Mouse (Mus musculus) midbrain, embryonic 10.5 days (tissue): ENCODE data around the gene Sdk2. TPM values are rescaled to one million over a fixed set of nuclear protein-coding genes. Genes with fewer than 3 reads are reported as not detected.

Experiments used
- DNase-seq: peaks from one replicate; pipeline ENCODE4 v3.0.0-alpha.2; 2017; ENCODE audit warnings: low spot score
- H3K27ac ChIP-seq: fragments of 300-500 bp; sonication (generic); replicated peaks from 2 replicates; pipeline ENCODE4 v1.5.1; 2016; ENCODE audit warnings: mild to moderate bottlenecking
- H3K27me3 ChIP-seq: fragments of 300-500 bp; sonication (generic); 2 replicates; pipeline ENCODE4 v1.6.1; 2016; ENCODE audit warnings: low read depth, mild to moderate bottlenecking; ENCODE audit not compliant: poor library complexity, severe bottlenecking
- H3K36me3 ChIP-seq: fragments of 300-500 bp; sonication (generic); 2 replicates; pipeline ENCODE4 v1.6.1; 2016; ENCODE audit warnings: mild to moderate bottlenecking, moderate library complexity
- H3K4me1 ChIP-seq: fragments of 300-500 bp; sonication (generic); 2 replicates; pipeline ENCODE4 v1.6.1; 2016
- H3K4me3 ChIP-seq: fragments of 300-500 bp; sonication (generic); 2 replicates; pipeline ENCODE4 v1.5.1; 2016; ENCODE audit warnings: mild to moderate bottlenecking, moderate library complexity
- H3K9me3 ChIP-seq: fragments of 300-500 bp; sonication (generic); replicated peaks from 2 replicates; pipeline ENCODE4 v1.6.1; 2016; ENCODE audit warnings: mild to moderate bottlenecking
- WGBS: fragments of 180-500 bp; shearing (Covaris S2); methylation state at CpG from one replicate; pipeline ENCODE4 v1.1.7; 2016; 5-methylcytosine and 5-hydroxymethylcytosine counted together
- polyA plus RNA-seq: library from polyadenylated mRNA; unstranded; fragments of >200 nt; fragmentation: Nextera tagmentation; extraction: Ambion mirVana; gene quantifications from 2 replicates; pipeline ENCODE4 v1.2.1, GENCODE M21; 2016

The Sdk2 gene
- 4.1 and 4.5 TPM in 2 replicates for polyA plus RNA-seq

- peak; percentile 82 for DNase-seq
- peaks cover 82% of the 10 kb centered on the region for H3K4me1 ChIP-seq
- 2% methylated on average over 52 of the region's 52 CpGs for WGBS
- H3K36me3 ChIP-seq: no peaks in the 10 kb centered on the region
- peaks cover 89% of the 10 kb centered on the region for H3K27me3 ChIP-seq
- H3K27ac ChIP-seq: peak within 1 kb of the TSS; percentile 94
- no peaks in the 10 kb centered on the region for H3K9me3 ChIP-seq
- H3K4me3 ChIP-seq: peak within 1 kb of the TSS; percentile 85
Measured at GRCm38 (mm10) chr11:114066951-114067762, at the start of gene Sdk2. Gene Sdk2 (minus strand): TSS chr11:114067046.

GRCm38 (mm10) chr11:114115077-114115476 lies 48.2 kb upstream of the Sdk2 start:
- H3K36me3 ChIP-seq: no peaks in the 10 kb centered on the region
- peaks cover 32% of the 10 kb centered on the region for H3K4me1 ChIP-seq
- no peak overlapping the region for H3K27ac ChIP-seq
- 83% methylated on average over 13 of the region's 13 CpGs for WGBS
- no peaks in the 10 kb centered on the region for H3K9me3 ChIP-seq
- H3K27me3 ChIP-seq: 0 out of 2 replicates have a peak, but pooled peaks cover 8% of the 10 kb centered on the region
- H3K4me3 ChIP-seq: no peak overlapping the region
- DNase-seq: no peak

- Histone ChIP-seq H3K9me3 (no peaks in the 10 kb centered on the region), H3K27me3 (0 out of 2 replicates have a peak, but pooled peaks cover 8% of the 10 kb centered on the region), H3K27ac (no peak overlapping the region), H3K36me3 (no peaks in the 10 kb centered on the region), H3K4me3 (no peak overlapping the region), H3K4me1 (peaks cover 32% of the 10 kb centered on the region)
- WGBS: 85% methylated on average over 12 of the region's 12 CpGs
- DNase-seq: no peak
Measured at GRCm38 (mm10) chr11:114114674-114115073, 47.8 kb upstream of the Sdk2 start.

- peaks cover 8% of the 10 kb centered on the region; the same call in 1 of the 2 replicates for H3K27me3 ChIP-seq
- H3K4me3 ChIP-seq: no peak overlapping the region
- 43% methylated on average over 3 of the region's 3 CpGs for WGBS
- H3K4me1 ChIP-seq: peaks cover 20% of the 10 kb centered on the region
- no peaks in the 10 kb centered on the region for H3K36me3 ChIP-seq
- DNase-seq: no peak
- no peaks in the 10 kb centered on the region for H3K9me3 ChIP-seq
- H3K27ac ChIP-seq: no peak overlapping the region
Measured at GRCm38 (mm10) chr11:114110851-114111250, 44.0 kb upstream of the Sdk2 start.

- H3K4me3 ChIP-seq: no peak overlapping the region
- WGBS: 75% methylated on average over 7 of the region's 7 CpGs
- peaks cover 9% of the 10 kb centered on the region; the same call in 1 of the 2 replicates for H3K4me1 ChIP-seq
- no peak overlapping the region for H3K27ac ChIP-seq
- H3K27me3 ChIP-seq: no peaks in the 10 kb centered on the region
- DNase-seq: no peak
- H3K9me3 ChIP-seq: no peaks in the 10 kb centered on the region; the same call in 1 of the 2 replicates
- H3K36me3 ChIP-seq: no peaks in the 10 kb centered on the region
Measured at GRCm38 (mm10) chr11:114093636-114094035, 26.8 kb upstream of the Sdk2 start.

- no peak for DNase-seq
- no peaks in the 10 kb centered on the region for H3K36me3 ChIP-seq
- peaks cover 9% of the 10 kb centered on the region; the same call in 1 of the 2 replicates for H3K4me1 ChIP-seq
- H3K27me3 ChIP-seq: no peaks in the 10 kb centered on the region
- H3K27ac ChIP-seq: no peak overlapping the region
- no peak overlapping the region for H3K4me3 ChIP-seq
- H3K9me3 ChIP-seq: no peaks in the 10 kb centered on the region; the same call in 1 of the 2 replicates
- 72% methylated on average over 7 of the region's 7 CpGs for WGBS
Measured at GRCm38 (mm10) chr11:114093175-114093574, 26.3 kb upstream of the Sdk2 start.

GRCm38 (mm10) chr11:114080606-114081005 lies 13.8 kb upstream of the Sdk2 start:
- 90% methylated on average over 9 of the region's 9 CpGs for WGBS
- peaks cover 8% of the 10 kb centered on the region; the same call in 1 of the 2 replicates for H3K9me3 ChIP-seq
- H3K36me3 ChIP-seq: no peaks in the 10 kb centered on the region
- no peak overlapping the region for H3K4me3 ChIP-seq
- H3K27me3 ChIP-seq: no peaks in the 10 kb centered on the region
- no peaks in the 10 kb centered on the region for H3K4me1 ChIP-seq
- DNase-seq: no peak
- no peak overlapping the region for H3K27ac ChIP-seq

- no peak for DNase-seq
- peaks cover 9% of the 10 kb centered on the region; the same call in 1 of the 2 replicates for H3K9me3 ChIP-seq
- H3K36me3 ChIP-seq: no peaks in the 10 kb centered on the region
- WGBS: 86% methylated on average over 10 of the region's 10 CpGs
- H3K4me3 ChIP-seq: no peak overlapping the region
- H3K27me3 ChIP-seq: peaks cover 45% of the 10 kb centered on the region
- H3K4me1 ChIP-seq: peaks cover 33% of the 10 kb centered on the region
- no peak overlapping the region for H3K27ac ChIP-seq
Measured at GRCm38 (mm10) chr11:114072644-114073043, 5.8 kb upstream of the Sdk2 start.

GRCm38 (mm10) chr11:114071998-114072397 lies 5.2 kb upstream of the Sdk2 start:
- Histone ChIP-seq H3K9me3 (peaks cover 9% of the 10 kb centered on the region; the same call in 1 of the 2 replicates), H3K27ac (no peak overlapping the region), H3K27me3 (peaks cover 52% of the 10 kb centered on the region), H3K36me3 (no peaks in the 10 kb centered on the region), H3K4me3 (no peak overlapping the region), H3K4me1 (peaks cover 40% of the 10 kb centered on the region)
- WGBS: 38% methylated on average over 8 of the region's 8 CpGs
- DNase-seq: peak; percentile 50

GRCm38 (mm10) chr11:114070881-114071280 lies 4.0 kb upstream of the Sdk2 start:
- no peak overlapping the region for H3K27ac ChIP-seq
- peaks cover 51% of the 10 kb centered on the region for H3K4me1 ChIP-seq
- H3K36me3 ChIP-seq: no peaks in the 10 kb centered on the region
- no peak overlapping the region for H3K4me3 ChIP-seq
- H3K9me3 ChIP-seq: peaks cover 4% of the 10 kb centered on the region; the same call in 1 of the 2 replicates
- 64% methylated on average over 6 of the region's 6 CpGs for WGBS
- H3K27me3 ChIP-seq: peaks cover 63% of the 10 kb centered on the region
- no peak for DNase-seq

- Histone ChIP-seq H3K4me3 (no peak overlapping the region), H3K27ac (no peak overlapping the region), H3K27me3 (peaks cover 70% of the 10 kb centered on the region), H3K36me3 (no peaks in the 10 kb centered on the region), H3K4me1 (peaks cover 58% of the 10 kb centered on the region), H3K9me3 (no peaks in the 10 kb centered on the region)
- WGBS: 71% methylated on average over 8 of the region's 8 CpGs
- no peak for DNase-seq
Measured at GRCm38 (mm10) chr11:114070131-114070530, 3.3 kb upstream of the Sdk2 start.

- Histone ChIP-seq H3K4me1 (peaks cover 76% of the 10 kb centered on the region), H3K4me3 (peak overlapping the region; percentile 85; the same call in 1 of the 2 replicates), H3K36me3 (no peaks in the 10 kb centered on the region), H3K9me3 (no peaks in the 10 kb centered on the region), H3K27ac (peak overlapping the region; percentile 76), H3K27me3 (peaks cover 88% of the 10 kb centered on the region)
- WGBS: 5% methylated on average over 5 of the region's 5 CpGs
- peak; percentile 81 for DNase-seq
Measured at GRCm38 (mm10) chr11:114068390-114068789, 1.5 kb upstream of the Sdk2 start.
